Mouse (Mus musculus): ENCODE measurements around the gene Zfp628.
A peak's percentile ranks its signal among the peaks of the same experiment; 100 is the strongest.

GRCm38 (mm10) chr7:4964272-4964671 lies 49.3 kb downstream of the Zfp628 start, which contains the start of gene Sbk2:
- TF ChIP-seq CTCF (IDR thresholded peaks at IDR 0.05; ENCODE audit: insufficient read depth, low read depth, low read length) (peak; percentile 53), POLR2A (IDR thresholded peaks at IDR 0.05; ENCODE audit: insufficient read depth, low read depth, low read length) (no peak)

All from olfactory bulb, adult 2 months (tissue).